Mouse (Mus musculus) neural tube, embryonic 12.5 days (tissue): ENCODE results near the gene Lrch4. TPM values are rescaled to one million over a fixed set of nuclear protein-coding genes. Genes with fewer than 3 reads are reported as not detected.

Source experiments
- ATAC-seq: fragments of 200-750 bp; cut with Nextera tagmentation; 2 replicates; pipeline ENCODE4 v1.8.0; 2017; ENCODE audit warnings: low read depth, mild to moderate bottlenecking, moderate TSS enrichment, moderate library complexity; ENCODE audit not compliant: low FRiP score
- H3K27ac ChIP-seq: fragments of 300-500 bp; sonication (generic); 2 replicates; pipeline ENCODE4 v1.5.1; 2016
- H3K27me3 ChIP-seq: fragments of 300-500 bp; sonication (generic); replicated peaks from 2 replicates; pipeline ENCODE4 v1.6.1; 2016; ENCODE audit warnings: mild to moderate bottlenecking
- H3K36me3 ChIP-seq: fragments of 300-500 bp; sonication (generic); 2 replicates; pipeline ENCODE4 v1.6.1; 2016; ENCODE audit warnings: mild to moderate bottlenecking
- H3K4me1 ChIP-seq: fragments of 300-500 bp; sonication (generic); 2 replicates; pipeline ENCODE4 v1.6.1; 2016
- H3K4me2 ChIP-seq: fragments of 300-500 bp; sonication (generic); replicated peaks from 2 replicates; pipeline ENCODE4 v1.6.1; 2016; ENCODE audit warnings: mild to moderate bottlenecking
- H3K4me3 ChIP-seq: fragments of 300-500 bp; sonication (generic); 2 replicates; pipeline ENCODE4 v1.5.1; 2016
- H3K9ac ChIP-seq: fragments of 300-500 bp; sonication (generic); 2 replicates; pipeline ENCODE4 v1.6.1; 2016; ENCODE audit warnings: mild to moderate bottlenecking
- H3K9me3 ChIP-seq: fragments of 300-500 bp; sonication (generic); 2 replicates; pipeline ENCODE4 v1.6.1; 2016; ENCODE audit warnings: mild to moderate bottlenecking
- WGBS: fragments of 180-500 bp; shearing (Covaris S2); methylation state at CpG from one replicate; pipeline ENCODE4 v1.1.7; 2016; 5-methylcytosine and 5-hydroxymethylcytosine counted together
- polyA plus RNA-seq: library from polyadenylated mRNA; unstranded; fragments of >200 nt; fragmentation: Nextera tagmentation; extraction: Ambion mirVana; gene quantifications from 2 replicates; pipeline ENCODE4 v1.2.1, GENCODE M21; 2016

The Lrch4 gene
- polyA plus RNA-seq, 1 experiment from 2014 or later: 32.5 TPM

GRCm38 (mm10) chr5:137660064-137660688, 31.3 kb downstream of the Lrch4 start:
- Histone ChIP-seq H3K4me1 (no peaks in the 10 kb centered on the region), H3K9me3 (no peaks in the 10 kb centered on the region), H3K27ac (no peak overlapping the region), H3K9ac (no peak overlapping the region), H3K4me3 (no peak overlapping the region), H3K36me3 (peaks cover 56% of the 10 kb centered on the region), H3K4me2 (no peak overlapping the region), H3K27me3 (no peaks in the 10 kb centered on the region)
- no peak for ATAC-seq
- WGBS: 90% methylated on average over 6 of the region's 6 CpGs

GRCm38 (mm10) chr5:137663057-137663456, 34.1 kb downstream of the Lrch4 start:
- no peak overlapping the region for H3K4me2 ChIP-seq
- no peaks in the 10 kb centered on the region for H3K4me1 ChIP-seq
- no peak overlapping the region for H3K4me3 ChIP-seq
- WGBS: 65% methylated on average over 9 of the region's 9 CpGs
- H3K9ac ChIP-seq: no peak overlapping the region
- no peak for ATAC-seq
- no peak overlapping the region for H3K27ac ChIP-seq
- no peaks in the 10 kb centered on the region for H3K9me3 ChIP-seq
- peaks cover 75% of the 10 kb centered on the region for H3K36me3 ChIP-seq
- no peaks in the 10 kb centered on the region for H3K27me3 ChIP-seq

- Histone ChIP-seq H3K9me3 (no peaks in the 10 kb centered on the region), H3K4me3 (no peak overlapping the region), H3K9ac (no peak overlapping the region), H3K27me3 (no peaks in the 10 kb centered on the region), H3K4me2 (no peak overlapping the region), H3K36me3 (peaks cover 34% of the 10 kb centered on the region), H3K4me1 (peaks cover 14% of the 10 kb centered on the region; the same call in 1 of the 2 replicates), H3K27ac (no peak overlapping the region)
- 84% methylated on average over 10 of the region's 10 CpGs for WGBS
- no peak for ATAC-seq
These were observed 40.0 kb downstream of the Lrch4 start for GRCm38 (mm10) chr5:137668971-137669370.

- WGBS: 92% methylated on average over 1 of the region's 1 CpGs
- Histone ChIP-seq H3K27me3 (no peaks in the 10 kb centered on the region), H3K9me3 (no peaks in the 10 kb centered on the region), H3K4me3 (no peak overlapping the region), H3K4me2 (no peak overlapping the region), H3K4me1 (peaks cover 14% of the 10 kb centered on the region; the same call in 1 of the 2 replicates), H3K27ac (no peak overlapping the region), H3K9ac (no peak overlapping the region), H3K36me3 (peaks cover 24% of the 10 kb centered on the region)
- ATAC-seq: no peak
These were observed 41.3 kb downstream of the Lrch4 start for GRCm38 (mm10) chr5:137670240-137670639.

GRCm38 (mm10) chr5:137671443-137672240, 42.7 kb downstream of the Lrch4 start:
- no peak for ATAC-seq
- H3K27ac ChIP-seq: 0 out of 2 replicates have a peak overlapping the region, but pooled peaks have one; percentile 12

GRCm38 (mm10) chr5:137672361-137672760, 43.4 kb downstream of the Lrch4 start:
- Histone ChIP-seq H3K9me3 (no peaks in the 10 kb centered on the region), H3K27ac (no peak overlapping the region), H3K4me1 (peaks cover 14% of the 10 kb centered on the region; the same call in 1 of the 2 replicates), H3K4me3 (no peak overlapping the region), H3K4me2 (no peak overlapping the region), H3K36me3 (peaks cover 4% of the 10 kb centered on the region; the same call in 1 of the 2 replicates), H3K9ac (no peak overlapping the region), H3K27me3 (no peaks in the 10 kb centered on the region)
- ATAC-seq: no peak
- WGBS: 81% methylated on average over 5 of the region's 5 CpGs

More at GRCm38 (mm10) chr5:137671443-137672240, 42.7 kb downstream of the Lrch4 start:
- H3K27me3 ChIP-seq: no peaks in the 10 kb centered on the region
- no peaks in the 10 kb centered on the region for H3K9me3 ChIP-seq
- peaks cover 14% of the 10 kb centered on the region; the same call in 1 of the 2 replicates for H3K4me1 ChIP-seq
- H3K4me3 ChIP-seq: no peak overlapping the region
- H3K9ac ChIP-seq: no peak overlapping the region
- WGBS: 43% methylated on average over 9 of the region's 9 CpGs
- peaks cover 9% of the 10 kb centered on the region for H3K36me3 ChIP-seq
- H3K4me2 ChIP-seq: peak overlapping the region; percentile 16; the same call in 1 of the 2 replicates

GRCm38 (mm10) chr5:137673015-137673414, 44.1 kb downstream of the Lrch4 start:
- ATAC-seq: no peak
- H3K9me3 ChIP-seq: no peaks in the 10 kb centered on the region
- H3K4me2 ChIP-seq: no peak overlapping the region
- H3K4me1 ChIP-seq: peaks cover 14% of the 10 kb centered on the region; the same call in 1 of the 2 replicates
- H3K9ac ChIP-seq: no peak overlapping the region
- H3K36me3 ChIP-seq: no peaks in the 10 kb centered on the region
- no peak overlapping the region for H3K27ac ChIP-seq
- H3K4me3 ChIP-seq: no peak overlapping the region
- H3K27me3 ChIP-seq: no peaks in the 10 kb centered on the region
- 93% methylated on average over 6 of the region's 6 CpGs for WGBS

GRCm38 (mm10) chr5:137674786-137675185, 45.9 kb downstream of the Lrch4 start:
- WGBS: 97% methylated on average over 8 of the region's 8 CpGs
- Histone ChIP-seq H3K4me3 (no peak overlapping the region), H3K9ac (no peak overlapping the region), H3K4me2 (no peak overlapping the region), H3K9me3 (no peaks in the 10 kb centered on the region), H3K36me3 (no peaks in the 10 kb centered on the region), H3K4me1 (peaks cover 14% of the 10 kb centered on the region; the same call in 1 of the 2 replicates), H3K27me3 (no peaks in the 10 kb centered on the region), H3K27ac (no peak overlapping the region)
- no peak for ATAC-seq

- Histone ChIP-seq H3K27ac (no peak overlapping the region), H3K9ac (no peak overlapping the region), H3K4me3 (no peak overlapping the region), H3K4me1 (peaks cover under 1% of the 10 kb centered on the region; the same call in 1 of the 2 replicates), H3K4me2 (no peak overlapping the region), H3K36me3 (no peaks in the 10 kb centered on the region), H3K27me3 (no peaks in the 10 kb centered on the region), H3K9me3 (no peaks in the 10 kb centered on the region)
- ATAC-seq: no peak
- 97% methylated on average over 8 of the region's 8 CpGs for WGBS
These were observed 48.9 kb downstream of the Lrch4 start for GRCm38 (mm10) chr5:137677859-137678258.

- no peak overlapping the region for H3K27ac ChIP-seq
- no peaks in the 10 kb centered on the region for H3K27me3 ChIP-seq
- H3K9ac ChIP-seq: no peak overlapping the region
- H3K4me1 ChIP-seq: peaks cover 10% of the 10 kb centered on the region
- no peaks in the 10 kb centered on the region for H3K9me3 ChIP-seq
- H3K4me2 ChIP-seq: no peak overlapping the region
- ATAC-seq: no peak
- 93% methylated on average over 3 of the region's 3 CpGs for WGBS
- H3K4me3 ChIP-seq: no peak overlapping the region
- no peaks in the 10 kb centered on the region for H3K36me3 ChIP-seq
These were observed 49.8 kb downstream of the Lrch4 start for GRCm38 (mm10) chr5:137678736-137679135.

- no peaks in the 10 kb centered on the region for H3K9me3 ChIP-seq
- no peak overlapping the region for H3K4me2 ChIP-seq
- H3K36me3 ChIP-seq: no peaks in the 10 kb centered on the region
- ATAC-seq: no peak
- no peaks in the 10 kb centered on the region for H3K27me3 ChIP-seq
- H3K4me1 ChIP-seq: peaks cover 14% of the 10 kb centered on the region
- no peak overlapping the region for H3K9ac ChIP-seq
- WGBS: 88% methylated on average over 4 of the region's 4 CpGs
- H3K4me3 ChIP-seq: no peak overlapping the region
- no peak overlapping the region for H3K27ac ChIP-seq
These were observed 50.8 kb downstream of the Lrch4 start for GRCm38 (mm10) chr5:137679726-137680125.

GRCm38 (mm10) chr5:137682526-137682925, 53.6 kb downstream of the Lrch4 start:
- Histone ChIP-seq H3K27me3 (no peaks in the 10 kb centered on the region), H3K4me2 (peak overlapping the region; percentile 15; the same call in 1 of the 2 replicates), H3K9ac (no peak overlapping the region), H3K4me3 (no peak overlapping the region), H3K4me1 (peaks cover 14% of the 10 kb centered on the region), H3K36me3 (no peaks in the 10 kb centered on the region), H3K27ac (no peak overlapping the region), H3K9me3 (no peaks in the 10 kb centered on the region)
- 84% methylated on average over 6 of the region's 6 CpGs for WGBS
- ATAC-seq: no peak
